Mouse (Mus musculus): ENCODE results near the gene Dolk. TPM values are rescaled to one million over a fixed set of nuclear protein-coding genes. Genes with fewer than 3 reads are reported as not detected.

The Dolk gene
- total RNA-seq, 2 experiments from 2014 or later: 5.9 to 9.3 TPM

Other genes with a start within 250 kb of the Dolk start
- 9.5 and 18.5 TPM in 2 replicates for gene Wdr34, start 237.5 kb downstream of the Dolk start, total RNA-seq (2015)
- gene Wdr34, start 237.5 kb downstream of the Dolk start, total RNA-seq (2017): 9.4 and 10.3 TPM in 2 replicates
- 465 and 470 TPM in 2 replicates for gene Set, start 229.0 kb downstream of the Dolk start, total RNA-seq (2015)
- 1,489 and 2,093 TPM in 2 replicates for gene Set, start 229.0 kb downstream of the Dolk start, total RNA-seq (2017)
- 3.1 and 3.6 TPM in 2 replicates for gene Pkn3, start 208.7 kb downstream of the Dolk start, total RNA-seq (2015)
- 7.9 and 10.2 TPM in 2 replicates for gene Pkn3, start 208.7 kb downstream of the Dolk start, total RNA-seq (2017)
- gene Zdhhc12, start 192.7 kb downstream of the Dolk start, total RNA-seq (2015): 17.4 and 18.2 TPM in 2 replicates
- gene Zdhhc12, start 192.7 kb downstream of the Dolk start, total RNA-seq (2017): 10.7 and 13.3 TPM in 2 replicates
- gene Zer1, start 161.7 kb downstream of the Dolk start, total RNA-seq (2015): 8.8 and 9.4 TPM in 2 replicates
- gene Zer1, start 161.7 kb downstream of the Dolk start, total RNA-seq (2017): 6.9 and 7.9 TPM in 2 replicates
- 28.8 and 29.0 TPM in 2 replicates for gene Tbc1d13, start 152.6 kb downstream of the Dolk start, total RNA-seq (2015)
- 47.2 and 65.0 TPM in 2 replicates for gene Tbc1d13, start 152.6 kb downstream of the Dolk start, total RNA-seq (2017)
- gene Endog, start 114.8 kb downstream of the Dolk start, total RNA-seq (2015): 10.2 and 12.7 TPM in 2 replicates
- gene Endog, start 114.8 kb downstream of the Dolk start, total RNA-seq (2017): 4.0 and 11.6 TPM in 2 replicates
- 21.5 and 28.3 TPM in 2 replicates for gene Spout1, start 107.9 kb downstream of the Dolk start, total RNA-seq (2015)
- 40.1 and 44.2 TPM in 2 replicates for gene Spout1, start 107.9 kb downstream of the Dolk start, total RNA-seq (2017)
- gene Kyat1, start 80.5 kb downstream of the Dolk start, total RNA-seq (2015): 3.0 and 5.5 TPM in 2 replicates
- 7.0 and 8.5 TPM in 2 replicates for gene Kyat1, start 80.5 kb downstream of the Dolk start, total RNA-seq (2017)
- gene Lrrc8a, start 48.6 kb downstream of the Dolk start, total RNA-seq (2015): 11.7 and 11.9 TPM in 2 replicates
- gene Lrrc8a, start 48.6 kb downstream of the Dolk start, total RNA-seq (2017): 7.0 and 7.4 TPM in 2 replicates
- not detected in 2 replicates for gene Gm28035, start 45.8 kb downstream of the Dolk start, total RNA-seq (2015)
- gene Gm28035, start 45.8 kb downstream of the Dolk start, total RNA-seq (2017): 0.07 TPM in 1 of 2 replicates, not detected in the other
- gene Phyhd1, start 20.1 kb downstream of the Dolk start, total RNA-seq (2015): 0.35 and 0.64 TPM in 2 replicates
- gene Phyhd1, start 20.1 kb downstream of the Dolk start, total RNA-seq (2017): 0.88 and 2.8 TPM in 2 replicates
- gene Gm28038, start 5.3 kb downstream of the Dolk start, total RNA-seq (2015): not detected in 2 replicates
- not detected in 2 replicates for gene Gm28038, start 5.3 kb downstream of the Dolk start, total RNA-seq (2017)
- 34.3 and 35.8 TPM in 2 replicates for gene Nup188, start 63 bp upstream of the Dolk start, total RNA-seq (2015)
- gene Nup188, start 63 bp upstream of the Dolk start, total RNA-seq (2017): 21.6 and 21.7 TPM in 2 replicates
- gene Sh3glb2, start 73.0 kb upstream of the Dolk start, total RNA-seq (2015): 16.1 and 16.7 TPM in 2 replicates
- 23.4 and 24.8 TPM in 2 replicates for gene Sh3glb2, start 73.0 kb upstream of the Dolk start, total RNA-seq (2017)
- 4.2 and 5.0 TPM in 2 replicates for gene Miga2, start 77.9 kb upstream of the Dolk start, total RNA-seq (2015)
- gene Miga2, start 77.9 kb upstream of the Dolk start, total RNA-seq (2017): 11.7 and 12.3 TPM in 2 replicates
- gene Dolpp1, start 105.9 kb upstream of the Dolk start, total RNA-seq (2015): 4.0 and 8.1 TPM in 2 replicates
- 16.3 and 26.0 TPM in 2 replicates for gene Dolpp1, start 105.9 kb upstream of the Dolk start, total RNA-seq (2017)
- 21.2 and 31.7 TPM in 2 replicates for gene Crat, start 129.5 kb upstream of the Dolk start, total RNA-seq (2015)
- 8.4 and 9.1 TPM in 2 replicates for gene Crat, start 129.5 kb upstream of the Dolk start, total RNA-seq (2017)
- 75.9 and 90.4 TPM in 2 replicates for gene Ptpa, start 129.7 kb upstream of the Dolk start, total RNA-seq (2015)
- gene Ptpa, start 129.7 kb upstream of the Dolk start, total RNA-seq (2017): 63.0 and 63.3 TPM in 2 replicates
- gene Ier5l, start 187.9 kb upstream of the Dolk start, total RNA-seq (2015): 0.07 and 0.12 TPM in 2 replicates
- 0.10 and 0.96 TPM in 2 replicates for gene Ier5l, start 187.9 kb upstream of the Dolk start, total RNA-seq (2017)